Mouse (Mus musculus): ENCODE measurements around the gene Tmem52b. TPM values are rescaled to one million over a fixed set of nuclear protein-coding genes. Genes with fewer than 3 reads are reported as not detected.
"Not testable (repeated sequence)": the region's sequence is repeated elsewhere in the genome, so short reads cannot be mapped to it uniquely, and the experiment has no call there.

Gene Tmem52b
- polyA plus RNA-seq, 1 experiment: not detected

- no peak overlapping the region for H3K4me3 ChIP-seq (ENCODE audit: low read depth, low read length)
- no peak overlapping the region for H3K9ac ChIP-seq (ENCODE audit: low read depth, poor library complexity, severe bottlenecking)
- no peak overlapping the region for H3K27ac ChIP-seq (ENCODE audit: insufficient read depth, low read length)
- H3K36me3 ChIP-seq (ENCODE audit: control insufficient read depth, insufficient read depth, low read length, poor library complexity, severe bottlenecking): no peaks in the 10 kb centered on the region
- no peaks in the 10 kb centered on the region for H3K27me3 ChIP-seq (ENCODE audit: control insufficient read depth, insufficient read depth, low read length, poor library complexity, severe bottlenecking)
- TF ChIP-seq CTCF (IDR thresholded peaks at IDR 0.05; ENCODE audit: low read depth, low read length) (no peak), POLR2A (IDR thresholded peaks at IDR 0.05; ENCODE audit: insufficient read depth, low read length) (no peak), EP300 (IDR thresholded peaks at IDR 0.05; ENCODE audit: insufficient read depth, low read depth, low read length) (no peak)
- no peaks in the 10 kb centered on the region for H3K9me3 ChIP-seq (replicated peaks; ENCODE audit: control insufficient read depth, insufficient read depth, low read length, poor library complexity, severe bottlenecking)
- no peaks in the 10 kb centered on the region for H3K4me1 ChIP-seq (ENCODE audit: control insufficient read depth, insufficient read depth, low read length)
Measured at GRCm38 (mm10) chr6:129494924-129495323, 17.4 kb upstream of the Tmem52b start.

GRCm38 (mm10) chr6:129497345-129498218, 14.8 kb upstream of the Tmem52b start:
- H3K36me3 ChIP-seq (ENCODE audit: control insufficient read depth, insufficient read depth, low read length, poor library complexity, severe bottlenecking): no peaks in the 10 kb centered on the region
- no peaks in the 10 kb centered on the region for H3K27me3 ChIP-seq (ENCODE audit: control insufficient read depth, insufficient read depth, low read length, poor library complexity, severe bottlenecking)
- no peaks in the 10 kb centered on the region for H3K4me1 ChIP-seq (ENCODE audit: control insufficient read depth, insufficient read depth, low read length)
- no peaks in the 10 kb centered on the region for H3K9me3 ChIP-seq (replicated peaks; ENCODE audit: control insufficient read depth, insufficient read depth, low read length, poor library complexity, severe bottlenecking)
- no peak for TF ChIP-seq POLR2A (IDR thresholded peaks at IDR 0.05; ENCODE audit: insufficient read depth, low read length)
- no peak for TF ChIP-seq EP300 (IDR thresholded peaks at IDR 0.05; ENCODE audit: insufficient read depth, low read depth, low read length)
- TF ChIP-seq CTCF (IDR thresholded peaks at IDR 0.05; ENCODE audit: low read depth, low read length): no peak
- no peak overlapping the region for H3K9ac ChIP-seq (ENCODE audit: low read depth, poor library complexity, severe bottlenecking)
- no peak overlapping the region for H3K4me3 ChIP-seq (ENCODE audit: low read depth, low read length)
- no peak overlapping the region for H3K27ac ChIP-seq (ENCODE audit: insufficient read depth, low read length)

GRCm38 (mm10) chr6:129499516-129499915, 12.8 kb upstream of the Tmem52b start:
- H3K27me3 ChIP-seq (ENCODE audit: control insufficient read depth, insufficient read depth, low read length, poor library complexity, severe bottlenecking); H3K36me3 ChIP-seq (ENCODE audit: control insufficient read depth, insufficient read depth, low read length, poor library complexity, severe bottlenecking); H3K4me3 ChIP-seq (ENCODE audit: low read depth, low read length); H3K4me1 ChIP-seq (ENCODE audit: control insufficient read depth, insufficient read depth, low read length); H3K9ac ChIP-seq (ENCODE audit: low read depth, poor library complexity, severe bottlenecking); H3K9me3 ChIP-seq (replicated peaks; ENCODE audit: control insufficient read depth, insufficient read depth, low read length, poor library complexity, severe bottlenecking); H3K27ac ChIP-seq (ENCODE audit: insufficient read depth, low read length): not testable (repeated sequence)

- no peaks in the 10 kb centered on the region for H3K4me1 ChIP-seq (ENCODE audit: control insufficient read depth, insufficient read depth, low read length)
- no peak for TF ChIP-seq EP300 (IDR thresholded peaks at IDR 0.05; ENCODE audit: insufficient read depth, low read depth, low read length)
- no peak for TF ChIP-seq CTCF (IDR thresholded peaks at IDR 0.05; ENCODE audit: low read depth, low read length)
- no peak for TF ChIP-seq POLR2A (IDR thresholded peaks at IDR 0.05; ENCODE audit: insufficient read depth, low read length)
- H3K4me3 ChIP-seq (ENCODE audit: low read depth, low read length): no peak overlapping the region
- H3K27me3 ChIP-seq (ENCODE audit: control insufficient read depth, insufficient read depth, low read length, poor library complexity, severe bottlenecking): no peaks in the 10 kb centered on the region
- no peaks in the 10 kb centered on the region for H3K36me3 ChIP-seq (ENCODE audit: control insufficient read depth, insufficient read depth, low read length, poor library complexity, severe bottlenecking)
- no peak overlapping the region for H3K9ac ChIP-seq (ENCODE audit: low read depth, poor library complexity, severe bottlenecking)
- H3K9me3 ChIP-seq (replicated peaks; ENCODE audit: control insufficient read depth, insufficient read depth, low read length, poor library complexity, severe bottlenecking): no peaks in the 10 kb centered on the region
- no peak overlapping the region for H3K27ac ChIP-seq (ENCODE audit: insufficient read depth, low read length)
Measured at GRCm38 (mm10) chr6:129503471-129503870, 8.9 kb upstream of the Tmem52b start.

- no peaks in the 10 kb centered on the region for H3K36me3 ChIP-seq (ENCODE audit: control insufficient read depth, insufficient read depth, low read length, poor library complexity, severe bottlenecking)
- no peaks in the 10 kb centered on the region for H3K4me1 ChIP-seq (ENCODE audit: control insufficient read depth, insufficient read depth, low read length)
- H3K27me3 ChIP-seq (ENCODE audit: control insufficient read depth, insufficient read depth, low read length, poor library complexity, severe bottlenecking): no peaks in the 10 kb centered on the region
- H3K9ac ChIP-seq (ENCODE audit: low read depth, poor library complexity, severe bottlenecking): no peak within 1 kb of the TSS
- no peak within 1 kb of the TSS for H3K4me3 ChIP-seq (ENCODE audit: low read depth, low read length)
- no peaks in the 10 kb centered on the region for H3K9me3 ChIP-seq (replicated peaks; ENCODE audit: control insufficient read depth, insufficient read depth, low read length, poor library complexity, severe bottlenecking)
- no peak within 1 kb of the TSS for H3K27ac ChIP-seq (ENCODE audit: insufficient read depth, low read length)
- TF ChIP-seq POLR2A (IDR thresholded peaks at IDR 0.05; ENCODE audit: insufficient read depth, low read length) (no peak), EP300 (IDR thresholded peaks at IDR 0.05; ENCODE audit: insufficient read depth, low read depth, low read length) (no peak), CTCF (IDR thresholded peaks at IDR 0.05; ENCODE audit: low read depth, low read length) (no peak)
Measured at GRCm38 (mm10) chr6:129507024-129507423, 5.3 kb upstream of the Tmem52b start, which contains the start of gene Olr1. Gene Olr1 (minus strand): TSS chr6:129507165.

GRCm38 (mm10) chr6:129510120-129510911, 2.0 kb upstream of the Tmem52b start:
- no peaks in the 10 kb centered on the region for H3K4me1 ChIP-seq (ENCODE audit: control insufficient read depth, insufficient read depth, low read length)

More at GRCm38 (mm10) chr6:129510120-129510911, 2.0 kb upstream of the Tmem52b start:
- no peak overlapping the region for H3K27ac ChIP-seq (ENCODE audit: insufficient read depth, low read length)
- H3K4me3 ChIP-seq (ENCODE audit: low read depth, low read length): no peak overlapping the region
- no peaks in the 10 kb centered on the region for H3K27me3 ChIP-seq (ENCODE audit: control insufficient read depth, insufficient read depth, low read length, poor library complexity, severe bottlenecking)
- no peak overlapping the region for H3K9ac ChIP-seq (ENCODE audit: low read depth, poor library complexity, severe bottlenecking)
- H3K9me3 ChIP-seq (replicated peaks; ENCODE audit: control insufficient read depth, insufficient read depth, low read length, poor library complexity, severe bottlenecking): no peaks in the 10 kb centered on the region
- no peak for TF ChIP-seq EP300 (IDR thresholded peaks at IDR 0.05; ENCODE audit: insufficient read depth, low read depth, low read length)
- TF ChIP-seq POLR2A (IDR thresholded peaks at IDR 0.05; ENCODE audit: insufficient read depth, low read length): no peak
- TF ChIP-seq CTCF (IDR thresholded peaks at IDR 0.05; ENCODE audit: low read depth, low read length): no peak
- H3K36me3 ChIP-seq (ENCODE audit: control insufficient read depth, insufficient read depth, low read length, poor library complexity, severe bottlenecking): no peaks in the 10 kb centered on the region

Data from ES-Bruce4 (cell line).